Mouse (Mus musculus): ENCODE measurements at regions not wholly inside any gene's neighbourhood (a gene's known extent, or its start where the extent isn't known, plus 50 kb on each side); places are given as distances from the start of the nearest gene placed in this dataset.

DNA sequence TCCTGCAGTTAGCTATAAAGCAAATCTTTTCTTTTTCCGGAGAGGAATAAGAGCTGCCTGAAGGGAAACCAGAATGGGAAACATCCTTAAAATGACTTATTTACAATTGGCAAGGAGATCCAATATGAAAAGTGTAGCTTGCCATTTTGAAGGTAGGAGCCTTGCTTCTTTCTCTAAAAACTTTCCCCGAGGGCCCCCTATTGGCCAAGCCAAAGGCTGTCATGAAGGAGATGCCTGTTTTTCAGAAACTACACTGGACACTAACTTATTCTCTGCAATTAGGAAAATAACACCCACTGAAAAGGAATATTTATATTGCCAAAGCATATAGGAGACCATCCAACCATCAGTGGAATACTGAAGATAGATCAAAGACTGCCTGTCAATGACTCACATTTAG lies 312.8 kb upstream of the Thrb start:
- no peak for DNase-seq (ENCODE audit: low spot score)

DNA sequence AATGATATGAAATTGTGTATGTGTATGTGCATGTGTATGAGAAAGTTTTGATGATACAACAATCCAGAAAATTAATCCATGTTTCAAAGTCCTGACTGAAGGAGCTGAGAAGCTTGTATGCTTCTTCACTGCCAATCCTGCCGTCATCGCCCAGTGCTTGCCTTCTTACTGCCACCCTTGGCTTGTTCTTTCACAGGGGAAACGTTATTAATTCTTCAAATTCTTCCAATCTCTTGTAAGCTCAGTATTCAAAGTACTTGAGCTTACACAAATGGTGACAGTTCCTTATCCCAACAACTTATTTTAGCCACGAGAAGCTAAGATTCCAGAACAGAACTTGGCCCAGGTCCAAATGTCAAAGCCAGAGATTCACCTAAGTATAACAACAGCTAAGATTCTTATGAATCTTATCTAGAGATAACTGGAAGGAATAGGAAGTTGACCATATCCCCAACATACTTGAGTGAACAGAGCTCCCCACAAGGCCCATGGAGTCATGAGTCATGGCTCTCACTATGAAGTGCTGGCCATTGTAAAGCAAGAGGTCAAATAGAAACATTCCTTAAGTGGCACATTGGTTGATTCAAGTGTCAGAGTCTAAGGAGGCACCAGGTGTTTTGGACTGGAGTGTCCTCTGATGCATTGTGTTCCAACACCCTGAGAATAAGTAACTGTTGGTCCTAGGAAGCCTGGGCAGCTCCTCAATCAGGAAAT lies 307.6 kb upstream of the Thrb start:
- DNase-seq (ENCODE audit: low spot score): no peak

DNA sequence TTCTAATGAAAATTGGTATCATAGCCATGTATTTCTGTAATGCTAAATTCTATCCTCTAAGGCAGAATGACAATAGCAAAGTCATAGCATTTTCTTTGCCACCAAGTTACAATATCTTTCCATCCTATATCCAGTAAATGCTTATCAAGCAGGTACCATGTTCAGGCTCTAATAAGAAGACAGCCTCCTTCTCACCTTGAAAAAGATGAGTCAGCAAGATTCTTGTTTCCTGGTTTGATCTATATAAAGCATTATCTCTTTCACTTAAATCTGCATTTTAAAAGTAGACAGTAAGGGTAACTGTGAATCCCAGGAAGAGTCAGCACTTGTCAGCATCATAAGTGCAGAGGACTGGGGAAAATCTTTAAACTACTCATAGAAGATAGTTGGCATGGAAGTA lies 298.2 kb upstream of the Thrb start:
- DNase-seq (ENCODE audit: low spot score): no peak

DNA sequence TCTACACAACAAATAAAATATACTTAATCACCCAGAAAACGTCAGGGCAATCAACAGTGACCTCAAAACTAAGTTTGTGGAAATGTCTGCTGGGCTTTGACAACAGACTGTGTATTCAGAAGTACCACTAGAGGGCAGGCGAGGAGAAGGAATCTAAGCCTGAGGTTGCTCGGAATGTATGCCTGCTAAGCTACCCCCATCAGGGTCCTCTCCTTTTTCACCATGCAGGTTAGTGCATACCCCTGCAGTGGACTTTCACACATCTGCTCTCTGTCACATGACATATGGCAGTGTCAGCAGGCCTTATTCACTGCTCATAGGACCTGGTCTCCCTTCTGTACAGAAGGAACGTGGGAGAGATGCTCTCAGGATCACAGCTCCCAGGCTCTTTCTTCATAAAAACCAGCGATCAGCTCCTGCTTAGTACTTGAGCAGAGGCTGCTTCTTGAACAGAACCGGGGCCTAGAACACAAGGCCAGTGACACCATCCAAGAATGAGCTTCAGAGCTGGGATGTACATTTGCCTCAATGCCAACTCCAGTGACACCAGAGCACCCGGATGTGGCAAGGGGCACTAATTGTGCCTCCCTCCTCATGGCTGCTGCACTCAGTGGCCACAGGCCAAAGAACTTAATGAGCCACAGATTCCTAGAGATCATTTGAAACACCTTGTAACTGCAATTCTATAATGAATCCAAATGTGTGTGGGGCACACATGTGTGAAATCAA lies 257.1 kb upstream of the Thrb start:
- DNase-seq (ENCODE audit: low spot score): peak; percentile 27

DNA sequence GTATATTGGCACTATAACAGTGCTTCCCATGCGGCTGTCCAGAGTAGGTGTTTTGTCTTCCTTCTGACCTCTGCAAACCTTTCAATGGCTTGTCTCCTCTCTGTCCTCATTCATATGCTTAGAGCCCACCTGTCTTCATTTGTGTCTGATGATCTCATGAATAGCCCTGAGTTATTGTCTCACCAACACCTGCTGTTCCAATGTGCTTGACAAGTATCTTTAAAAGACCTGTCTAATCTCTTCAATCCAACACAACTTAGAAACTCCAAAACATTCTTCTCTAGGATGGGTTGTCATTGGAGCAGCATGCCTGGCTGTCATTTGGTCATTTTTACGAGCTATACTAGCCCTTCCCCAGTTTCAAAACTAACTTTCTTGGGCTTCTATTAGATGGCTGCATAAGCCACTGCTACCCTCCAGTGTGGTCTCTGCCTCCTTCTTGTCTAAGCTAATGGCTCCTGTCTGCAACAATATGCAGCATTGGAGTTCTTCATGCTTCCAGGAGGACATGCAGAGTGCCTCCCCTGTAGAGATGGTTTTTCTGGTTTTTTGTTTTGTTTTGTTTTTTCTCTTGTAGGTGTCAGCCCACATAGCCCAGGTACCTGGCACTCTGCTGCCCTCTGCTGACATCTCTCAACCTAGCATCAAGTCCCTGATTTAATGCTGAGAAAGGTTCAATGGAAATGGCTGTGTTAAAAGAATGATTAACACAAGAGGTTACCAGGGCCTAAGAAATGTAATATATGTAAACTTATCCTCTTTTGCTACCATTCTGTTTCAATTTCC lies 254.3 kb upstream of the Thrb start:
- DNase-seq (ENCODE audit: low spot score): peak; percentile 45

DNA sequence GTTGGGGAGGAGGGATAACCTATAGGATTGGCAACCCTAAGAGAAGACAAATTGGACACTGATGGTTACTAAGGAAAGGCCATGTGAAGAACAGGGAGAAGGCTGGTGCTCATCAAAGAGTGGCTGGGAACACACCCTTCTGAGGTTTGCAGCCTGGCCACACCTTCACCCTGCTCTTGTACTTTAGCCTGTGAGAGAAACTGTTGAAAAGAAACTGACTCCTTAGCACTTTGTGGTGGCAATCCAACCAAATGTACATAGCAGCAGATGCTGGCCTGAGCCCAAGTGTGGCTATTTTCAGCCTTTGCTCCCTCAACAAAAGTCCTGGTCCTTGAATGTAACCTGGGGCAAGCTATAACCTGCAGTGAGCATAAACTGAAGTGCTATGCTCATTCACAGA lies 253.2 kb upstream of the Thrb start:
- DNase-seq (ENCODE audit: low spot score): no peak

DNA sequence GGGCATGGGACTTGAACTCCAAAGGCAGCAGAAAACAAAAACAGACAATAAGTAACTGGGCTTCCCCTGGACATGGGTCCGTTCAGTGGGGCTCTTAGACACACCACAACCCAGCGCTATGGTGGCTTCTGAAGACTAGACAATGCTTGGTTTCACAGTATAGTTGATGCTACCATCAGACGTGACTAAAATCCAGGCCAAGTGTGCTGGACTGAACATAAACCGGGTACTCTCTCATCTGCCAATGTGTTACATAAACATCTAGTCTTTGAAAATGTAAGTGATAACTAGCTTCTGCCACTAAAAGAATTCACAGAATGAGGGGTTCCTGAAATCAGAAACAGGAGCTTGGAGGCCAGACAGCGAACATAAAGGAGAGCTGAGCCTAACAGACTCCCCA lies 251.7 kb upstream of the Thrb start:
- DNase-seq (ENCODE audit: low spot score): no peak

DNA sequence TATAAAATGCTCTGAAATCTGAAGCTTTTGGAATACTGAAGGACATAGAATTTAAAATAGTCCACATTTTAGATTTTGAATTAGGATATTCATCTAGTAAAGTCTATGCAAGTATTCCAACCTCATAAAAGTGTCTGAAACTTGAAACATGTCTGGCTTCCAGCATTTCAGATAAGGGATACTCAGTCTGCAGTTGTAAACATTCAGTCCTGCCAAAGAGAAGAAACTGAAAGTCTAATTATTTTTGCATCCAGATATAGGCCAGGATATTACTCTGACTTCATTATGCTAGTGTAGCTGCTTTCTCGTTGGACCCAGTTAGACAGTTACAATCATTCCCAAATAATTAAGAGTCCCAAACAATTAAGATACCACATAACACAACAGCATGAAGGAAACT lies 251.2 kb upstream of the Thrb start:
- DNase-seq (ENCODE audit: low spot score): no peak

DNA sequence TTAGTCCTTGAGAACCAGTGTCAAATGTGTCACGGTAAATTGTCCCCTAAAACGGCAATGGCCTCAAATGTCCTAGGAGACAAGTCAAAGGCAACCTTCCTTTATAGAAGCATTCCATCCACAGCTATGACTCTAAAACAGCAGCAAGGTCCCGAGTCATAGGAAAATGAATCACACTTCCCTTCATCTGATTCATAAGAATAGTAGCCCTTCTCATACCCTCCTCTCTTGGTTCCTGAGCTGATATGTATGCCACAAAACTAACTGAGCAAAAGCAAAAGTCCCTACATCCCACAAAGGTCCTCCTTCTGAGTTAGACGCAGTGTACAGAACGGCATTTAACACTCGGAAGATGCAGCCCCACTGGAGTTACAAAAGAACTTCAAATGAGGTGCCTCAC lies 250.6 kb upstream of the Thrb start:
- DNase-seq (ENCODE audit: low spot score): no peak

DNA sequence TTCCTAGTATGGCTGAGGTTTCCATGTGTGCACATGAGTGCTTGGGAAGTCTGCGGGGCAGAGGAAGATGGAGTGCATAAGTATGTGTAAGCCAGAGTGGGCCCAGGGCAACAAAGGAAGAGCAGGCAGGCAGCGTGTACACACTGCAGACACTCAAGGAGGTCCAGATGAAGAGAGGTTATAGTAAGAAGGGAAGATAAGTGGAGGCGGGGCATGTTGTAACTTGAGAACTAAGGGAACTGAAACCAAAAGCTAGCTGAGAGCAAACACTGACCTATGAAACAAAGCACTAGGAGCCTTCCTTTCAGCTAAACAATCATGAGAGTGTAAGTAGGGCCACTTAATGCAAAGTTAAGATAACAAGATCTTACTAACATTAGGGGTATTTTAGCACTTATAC lies 249.3 kb upstream of the Thrb start:
- no peak for DNase-seq (ENCODE audit: low spot score)

DNA sequence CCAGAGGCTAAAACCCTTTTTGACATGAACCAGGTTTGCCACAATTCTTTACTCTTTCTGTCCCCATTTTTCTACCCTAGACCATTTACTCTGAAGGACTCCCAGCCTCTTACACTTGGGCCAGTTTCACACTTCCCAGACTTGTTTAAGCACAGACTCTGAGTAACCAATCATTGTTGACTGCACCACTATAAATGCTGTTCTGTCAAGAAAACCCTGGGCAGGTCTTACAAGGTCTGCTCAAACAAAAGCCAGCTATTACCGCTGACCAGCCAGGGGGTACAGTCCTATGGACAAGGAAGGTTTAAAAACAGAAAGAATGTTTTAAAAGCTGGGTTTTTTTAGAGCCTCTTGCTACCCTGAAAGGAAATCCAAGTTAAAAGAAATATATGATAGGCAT lies 248.8 kb upstream of the Thrb start:
- DNase-seq (ENCODE audit: low spot score): no peak

DNA sequence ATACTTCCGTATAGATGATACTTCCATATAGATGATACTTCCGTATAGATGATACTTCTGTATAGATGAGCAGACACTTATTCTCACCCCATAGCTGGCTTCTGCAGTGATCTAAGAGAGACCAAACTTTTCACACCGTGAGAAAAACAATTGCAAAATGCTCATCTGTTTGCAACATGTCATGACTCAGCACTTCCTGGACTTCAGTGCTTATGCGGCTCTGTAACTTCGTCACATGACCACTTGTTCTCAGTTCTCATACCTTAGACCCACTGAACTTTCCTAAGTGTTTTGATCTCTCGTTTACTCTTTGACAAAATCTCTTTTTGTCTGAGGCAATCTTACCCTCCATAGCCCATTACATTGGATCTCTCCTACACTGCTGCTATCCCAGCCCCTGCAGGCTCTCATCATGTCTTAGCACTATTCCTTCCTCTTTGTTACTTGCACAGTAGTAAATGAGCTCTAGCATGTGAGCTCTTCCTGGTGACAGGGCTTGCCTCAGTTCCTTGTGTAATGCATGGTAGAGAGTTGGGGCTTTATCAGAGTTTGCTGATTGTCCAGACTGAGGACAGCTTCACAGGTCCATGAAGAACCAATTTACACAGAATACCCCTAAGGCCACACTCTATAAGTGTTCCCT lies 245.7 kb upstream of the Thrb start:
- no peak for DNase-seq (ENCODE audit: low spot score)

DNA sequence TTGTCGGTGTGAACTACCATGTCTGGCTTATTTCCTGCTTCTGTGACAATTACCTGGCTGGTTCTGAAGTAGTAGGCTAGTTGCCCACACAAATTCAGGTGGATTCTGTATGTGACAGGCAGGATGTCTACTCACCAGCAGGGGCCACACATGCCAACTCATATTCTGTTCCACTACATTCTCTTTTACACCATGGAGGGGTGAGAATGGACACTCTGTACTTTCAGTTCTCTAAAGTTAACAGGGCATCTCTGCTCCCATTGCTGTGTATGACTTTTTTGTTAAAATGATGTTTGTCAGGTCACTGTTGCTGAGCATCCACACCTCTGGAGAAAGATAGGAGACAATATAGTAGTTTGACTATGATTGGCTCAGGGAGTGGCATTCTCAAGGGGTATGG lies 232.3 kb upstream of the Thrb start:
- no peak for DNase-seq (ENCODE audit: low spot score)

DNA sequence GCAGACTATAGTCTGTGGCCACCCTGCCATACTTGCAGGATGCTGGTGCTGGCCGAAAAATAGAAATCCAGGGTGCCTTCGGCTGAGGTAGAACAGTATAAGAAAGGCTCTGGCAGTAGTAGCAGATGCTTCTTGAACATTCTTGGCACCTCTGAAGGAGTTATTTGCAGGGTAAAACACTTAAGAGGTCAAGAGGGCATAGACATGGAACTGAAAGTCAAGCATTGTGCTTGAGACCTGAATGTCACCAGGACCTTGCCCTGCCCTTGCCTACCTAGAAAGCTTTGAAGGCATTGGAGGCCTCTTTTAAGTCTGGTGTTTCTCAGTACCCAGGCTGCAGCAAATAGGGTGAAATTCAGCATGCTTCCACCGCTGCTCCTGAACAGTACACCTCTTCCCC lies 230.9 kb upstream of the Thrb start:
- no peak for DNase-seq (ENCODE audit: low spot score)

DNA sequence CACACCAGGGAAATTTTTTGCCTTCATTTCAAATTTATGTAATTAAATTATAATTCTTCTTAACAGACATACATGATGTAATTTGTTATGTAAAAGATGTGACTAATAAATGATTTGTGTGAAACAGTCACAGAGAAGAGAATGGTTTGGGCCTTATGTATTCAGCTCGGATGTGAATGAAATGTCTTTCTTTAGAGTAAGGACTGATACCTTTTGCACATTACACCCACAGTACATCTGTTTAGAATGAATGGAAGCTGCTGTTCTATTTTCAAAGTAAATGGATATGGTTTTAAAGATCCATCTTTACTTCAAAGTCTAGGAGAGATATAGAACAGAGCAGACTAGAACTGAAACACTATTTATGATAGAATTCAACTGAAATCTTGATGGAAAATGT lies 226.7 kb upstream of the Thrb start:
- DNase-seq (ENCODE audit: low spot score): no peak

DNA sequence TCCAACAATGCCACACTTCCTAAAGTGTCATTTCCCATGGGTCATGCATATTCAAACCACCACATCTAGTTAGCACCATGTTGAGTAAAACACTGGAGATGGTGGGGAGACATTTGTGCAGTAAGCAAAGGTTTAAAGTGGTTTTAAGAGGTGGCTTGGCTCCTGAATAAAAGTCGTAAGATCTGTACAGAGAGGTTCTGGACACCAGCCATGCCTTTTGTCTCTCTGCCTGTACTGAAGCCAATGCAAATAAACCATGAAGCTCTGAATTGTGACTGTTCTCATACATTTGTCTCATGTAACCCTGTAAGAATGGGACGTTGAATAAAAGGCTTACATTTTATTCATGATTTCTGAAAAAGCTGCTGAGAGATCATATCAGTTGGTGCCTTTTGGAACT lies 202.1 kb upstream of the Thrb start:
- no peak for DNase-seq (ENCODE audit: low spot score)

DNA sequence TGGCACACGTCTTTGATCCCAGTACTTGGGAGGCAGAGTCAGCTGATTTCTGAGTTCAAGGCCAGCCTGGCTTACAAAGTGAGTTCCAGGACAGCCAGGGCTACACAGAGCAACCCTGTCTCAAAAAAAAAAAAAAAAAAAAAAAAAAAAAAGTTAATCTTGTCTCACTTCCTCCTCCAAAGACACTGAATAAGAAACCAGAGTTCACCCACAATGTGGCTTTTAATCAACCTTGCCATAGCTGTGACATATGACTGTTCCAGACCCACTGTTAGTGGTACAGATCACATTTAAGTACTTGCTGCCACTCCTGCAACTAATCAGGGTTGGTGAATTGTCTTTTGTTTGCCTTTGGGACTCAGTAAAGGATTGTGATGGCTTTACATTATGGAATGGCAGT lies 181.1 kb upstream of the Thrb start:
- no peak for DNase-seq (ENCODE audit: low spot score)

DNA sequence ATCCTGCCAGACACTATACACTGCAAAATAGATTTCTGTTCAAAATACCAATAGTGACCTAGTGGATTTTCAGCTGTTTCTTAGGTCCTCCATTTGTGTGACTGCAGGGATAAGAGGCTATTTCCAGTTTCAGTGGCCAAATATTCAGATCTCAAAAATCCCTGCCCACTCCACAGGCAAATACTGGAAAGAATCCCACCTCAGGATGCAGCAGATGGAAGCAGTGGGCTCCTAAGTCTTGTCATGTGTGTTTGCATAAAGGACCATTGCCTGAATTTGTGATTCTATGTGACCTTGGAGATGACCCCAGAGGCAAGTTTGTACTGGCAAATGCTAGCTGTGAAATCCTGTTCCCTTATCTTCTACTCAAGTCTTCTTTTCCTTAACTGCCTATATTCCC lies 175.2 kb upstream of the Thrb start:
- DNase-seq (ENCODE audit: low spot score): no peak

DNA sequence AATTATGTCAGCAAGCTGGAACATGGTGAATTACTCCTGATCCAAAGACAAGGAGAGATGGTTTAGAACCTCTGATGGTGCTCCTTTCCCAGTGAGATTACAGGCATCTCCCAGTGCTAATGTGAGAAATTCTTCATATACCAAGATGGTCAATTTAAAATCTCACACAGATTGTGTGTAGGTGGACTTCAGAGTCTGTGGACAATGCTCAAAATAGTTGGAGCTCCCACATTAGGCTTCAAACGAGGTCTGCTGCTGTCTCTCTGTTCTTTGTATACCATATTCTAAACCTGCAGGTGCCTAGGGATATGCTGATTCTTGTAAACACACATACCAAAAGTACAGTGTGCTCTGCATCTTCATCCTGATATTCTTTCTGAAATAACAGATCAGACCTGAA lies 146.3 kb upstream of the Thrb start:
- no peak for DNase-seq (ENCODE audit: low spot score)

DNA sequence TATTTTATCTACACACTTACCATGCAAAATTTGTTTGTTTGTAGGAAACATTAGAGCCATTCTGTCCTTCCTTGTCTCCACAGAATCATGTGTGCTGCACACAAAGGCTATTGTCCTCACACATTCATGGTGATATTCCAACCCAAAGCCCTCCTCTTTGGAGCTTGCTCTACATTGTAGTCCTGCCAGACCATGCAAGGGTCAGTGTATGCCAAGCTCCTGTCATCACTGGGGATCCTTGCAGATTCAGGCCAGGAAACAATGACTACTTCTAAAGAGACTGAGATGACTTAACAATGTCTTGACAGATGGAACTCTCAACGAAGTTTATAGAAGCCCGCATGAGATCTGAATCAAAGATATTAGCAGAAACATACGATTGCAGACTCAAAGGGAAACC lies 137.4 kb upstream of the Thrb start:
- no peak for DNase-seq (ENCODE audit: low spot score)

DNA sequence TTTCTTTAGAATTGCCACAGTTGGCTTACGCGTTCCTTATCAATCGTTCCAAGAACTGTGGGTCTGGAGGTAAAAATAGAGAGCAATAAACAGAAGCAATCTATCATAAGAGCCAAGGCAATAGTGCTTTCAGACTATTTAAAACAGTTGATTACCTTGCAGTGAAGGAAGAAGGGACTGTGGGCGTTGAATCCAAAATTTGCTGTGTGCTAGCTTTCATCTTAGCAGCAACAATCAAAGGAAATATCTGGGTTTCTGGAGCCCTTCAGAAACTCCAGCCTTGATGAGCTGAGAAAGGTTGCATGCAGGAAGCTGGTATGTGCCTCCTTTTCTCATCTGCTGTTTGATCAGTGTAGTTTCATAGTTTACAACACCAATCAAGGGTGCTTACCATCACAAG lies 136.1 kb upstream of the Thrb start:
- DNase-seq (ENCODE audit: low spot score): no peak

DNA sequence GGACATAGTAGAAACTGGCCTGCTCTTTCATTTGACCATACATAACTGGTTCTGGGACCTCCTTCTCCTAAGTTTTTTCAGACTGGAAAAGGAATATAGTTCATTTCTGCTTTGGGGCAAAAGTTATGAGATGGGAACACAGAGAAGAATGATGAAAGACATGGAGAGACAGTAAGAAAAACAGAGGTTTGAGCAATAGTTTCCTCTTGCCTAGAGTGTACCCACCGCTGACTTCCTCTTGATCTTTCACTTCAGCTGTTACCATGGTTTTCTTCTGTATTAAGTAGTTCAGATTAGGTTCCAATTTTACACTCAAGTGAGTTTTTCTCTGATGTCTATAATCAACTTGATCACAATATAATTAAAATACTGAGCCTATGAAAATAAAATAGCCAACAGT lies 120.7 kb upstream of the Thrb start:
- DNase-seq (ENCODE audit: low spot score): no peak

DNA sequence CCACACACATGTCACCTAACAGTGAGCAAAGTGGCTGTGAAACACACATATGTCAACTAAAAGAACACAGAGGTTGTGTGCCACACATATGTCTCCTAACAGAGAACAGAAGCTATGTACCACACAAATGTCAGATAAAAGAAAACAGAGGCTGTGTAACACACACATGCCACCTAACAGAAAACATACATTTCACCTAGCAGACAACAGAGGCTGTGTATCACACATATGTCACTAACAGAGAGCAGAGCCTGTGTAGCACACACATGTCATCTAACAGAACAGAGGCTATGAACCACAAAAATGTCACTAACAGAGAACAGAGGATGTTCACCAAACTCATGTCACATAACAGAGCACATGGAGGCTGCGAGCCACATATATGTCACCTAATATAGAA lies 103.6 kb upstream of the Thrb start:
- no peak for DNase-seq (ENCODE audit: low spot score)

Measured in ovary, postnatal 14 days (tissue).